Mouse (Mus musculus) forebrain, postnatal 0 days (tissue): ENCODE measurements at regions not wholly inside any gene's neighbourhood (a gene's known extent, or its start where the extent isn't known, plus 50 kb on each side); places are given as distances from the start of the nearest gene placed in this dataset.

ENCODE experiments used
- ATAC-seq: fragments of 200-750 bp; cut with Nextera tagmentation; 2 replicates; pipeline ENCODE4 v1.8.0; 2017; ENCODE audit warnings: mild to moderate bottlenecking, moderate library complexity
- DNase-seq: peaks from one replicate; pipeline ENCODE4 v3.0.0-alpha.2; 2015
- H3K27ac ChIP-seq: fragments of 300-500 bp; sonication (generic); 2 replicates; pipeline ENCODE4 v1.5.1; 2014; ENCODE audit warnings: low read depth, mild to moderate bottlenecking, antibody characterized with exemption, low read length, moderate library complexity, mixed read lengths
- H3K27me3 ChIP-seq: fragments of 300-500 bp; sonication (generic); 2 replicates; pipeline ENCODE4 v1.6.1; 2014; ENCODE audit warnings: mild to moderate bottlenecking, low read length, mixed read lengths; ENCODE audit not compliant: insufficient read depth
- H3K36me3 ChIP-seq: fragments of 300-500 bp; sonication (generic); 2 replicates; pipeline ENCODE4 v1.6.1; 2014; ENCODE audit warnings: mild to moderate bottlenecking, moderate library complexity; ENCODE audit not compliant: insufficient read depth
- H3K4me1 ChIP-seq: fragments of 300-500 bp; sonication (generic); 2 replicates; pipeline ENCODE4 v1.6.1; 2014; ENCODE audit warnings: antibody characterized with exemption; ENCODE audit not compliant: insufficient read depth
- H3K4me2 ChIP-seq: fragments of 300-500 bp; sonication (generic); 2 replicates; pipeline ENCODE4 v1.6.1; 2014; ENCODE audit warnings: low read depth, mild to moderate bottlenecking, moderate library complexity
- H3K4me3 ChIP-seq: fragments of 300-500 bp; sonication (generic); 2 replicates; pipeline ENCODE4 v1.5.1; 2014; ENCODE audit warnings: low read depth, low read length, mixed read lengths
- H3K9ac ChIP-seq: fragments of 300-500 bp; sonication (generic); 2 replicates; pipeline ENCODE4 v1.6.1; 2014; ENCODE audit warnings: mild to moderate bottlenecking
- H3K9me3 ChIP-seq: fragments of 300-500 bp; sonication (generic); 2 replicates; pipeline ENCODE4 v1.6.1; 2016; ENCODE audit warnings: low read length
- CTCF ChIP-seq: sonication (generic); IDR thresholded peaks from 2 replicates; pipeline ENCODE4 v1.5.1; 2016; ENCODE audit warnings: antibody characterized with exemption, control low read depth, low read depth
- WGBS: fragments of 180-500 bp; shearing (Covaris S2); extraction: QIAGEN DNeasy Blood & Tissue Kit; methylation state at CpG from one replicate; pipeline ENCODE4 v1.1.7; 2014; 5-methylcytosine and 5-hydroxymethylcytosine counted together

GRCm38 (mm10) chr7:130050120-130050519, 458.5 kb downstream of the Wdr11 start:
- no peaks in the 10 kb centered on the region for H3K4me1 ChIP-seq
- DNase-seq, result no peak
- no peak overlapping the region for H3K4me3 ChIP-seq
- TF ChIP-seq CTCF, result no peak
- no peak overlapping the region for H3K4me2 ChIP-seq
- no peak overlapping the region for H3K9ac ChIP-seq
- no peaks in the 10 kb centered on the region for H3K9me3 ChIP-seq
- no peaks in the 10 kb centered on the region for H3K27me3 ChIP-seq
- H3K27ac ChIP-seq, result no peak overlapping the region
- 32% methylated on average over 2 of the region's 2 CpGs for WGBS
- no peak for ATAC-seq
- H3K36me3 ChIP-seq, result no peaks in the 10 kb centered on the region

- DNase-seq, result no peak
- Histone ChIP-seq H3K4me2 (no peak overlapping the region), H3K9me3 (no peaks in the 10 kb centered on the region), H3K36me3 (no peaks in the 10 kb centered on the region), H3K4me1 (no peaks in the 10 kb centered on the region), H3K9ac (no peak overlapping the region), H3K4me3 (no peak overlapping the region), H3K27me3 (no peaks in the 10 kb centered on the region), H3K27ac (no peak overlapping the region)
- 90% methylated on average over 5 of the region's 5 CpGs for WGBS
- TF ChIP-seq CTCF, result no peak
- ATAC-seq, result no peak
Measured at GRCm38 (mm10) chr7:130052376-130052775, 460.7 kb downstream of the Wdr11 start.

GRCm38 (mm10) chr7:130057708-130058107, 462.5 kb downstream of the Ate1 start:
- no peak overlapping the region for H3K27ac ChIP-seq
- no peak overlapping the region for H3K4me2 ChIP-seq
- TF ChIP-seq CTCF, result no peak
- no peaks in the 10 kb centered on the region for H3K9me3 ChIP-seq
- H3K9ac ChIP-seq, result no peak overlapping the region
- no peaks in the 10 kb centered on the region for H3K27me3 ChIP-seq
- DNase-seq, result no peak
- H3K4me3 ChIP-seq, result no peak overlapping the region
- peaks cover 6% of the 10 kb centered on the region; the same call in 1 of the 2 replicates for H3K4me1 ChIP-seq
- ATAC-seq, result no peak
- 89% methylated on average over 6 of the region's 6 CpGs for WGBS
- H3K36me3 ChIP-seq, result no peaks in the 10 kb centered on the region

GRCm38 (mm10) chr7:130058267-130058666, 461.9 kb downstream of the Ate1 start:
- no peak overlapping the region for H3K4me3 ChIP-seq
- H3K9me3 ChIP-seq, result no peaks in the 10 kb centered on the region
- H3K27ac ChIP-seq, result no peak overlapping the region
- no peak for DNase-seq
- H3K4me1 ChIP-seq, result peaks cover 6% of the 10 kb centered on the region; the same call in 1 of the 2 replicates
- ATAC-seq, result no peak
- H3K9ac ChIP-seq, result no peak overlapping the region
- TF ChIP-seq CTCF, result no peak
- no peak overlapping the region for H3K4me2 ChIP-seq
- no peaks in the 10 kb centered on the region for H3K27me3 ChIP-seq
- no peaks in the 10 kb centered on the region for H3K36me3 ChIP-seq
- WGBS, result 74% methylated on average over 12 of the region's 12 CpGs

GRCm38 (mm10) chr7:130059684-130060607, 460.2 kb downstream of the Ate1 start:
- H3K27me3 ChIP-seq, result no peaks in the 10 kb centered on the region
- 52% methylated on average over 15 of the region's 15 CpGs for WGBS
- peaks cover 6% of the 10 kb centered on the region; the same call in 1 of the 2 replicates for H3K4me1 ChIP-seq
- H3K36me3 ChIP-seq, result no peaks in the 10 kb centered on the region
- no peak overlapping the region for H3K4me2 ChIP-seq
- no peak overlapping the region for H3K27ac ChIP-seq
- TF ChIP-seq CTCF, result no peak
- ATAC-seq (no peak), DNase-seq (no peak)
- H3K4me3 ChIP-seq, result no peak overlapping the region
- H3K9ac ChIP-seq, result no peak overlapping the region
- no peaks in the 10 kb centered on the region for H3K9me3 ChIP-seq

GRCm38 (mm10) chr7:130064500-130064899, 455.7 kb downstream of the Ate1 start:
- TF ChIP-seq CTCF, result no peak
- ATAC-seq (no peak), DNase-seq (no peak)
- no peaks in the 10 kb centered on the region for H3K9me3 ChIP-seq
- H3K4me2 ChIP-seq, result no peak overlapping the region
- peaks cover 6% of the 10 kb centered on the region; the same call in 1 of the 2 replicates for H3K4me1 ChIP-seq
- H3K9ac ChIP-seq, result no peak overlapping the region
- H3K4me3 ChIP-seq, result no peak overlapping the region
- no peaks in the 10 kb centered on the region for H3K36me3 ChIP-seq
- H3K27me3 ChIP-seq, result no peaks in the 10 kb centered on the region
- WGBS, result 71% methylated on average over 7 of the region's 7 CpGs
- no peak overlapping the region for H3K27ac ChIP-seq

- H3K27me3 ChIP-seq, result 0 out of 2 replicates have a peak, but pooled peaks cover 3% of the 10 kb centered on the region
- H3K4me2 ChIP-seq, result no peak overlapping the region
- no peaks in the 10 kb centered on the region for H3K9me3 ChIP-seq
- no peak overlapping the region for H3K27ac ChIP-seq
- ATAC-seq (no peak), DNase-seq (no peak)
- peaks cover under 1% of the 10 kb centered on the region for H3K4me1 ChIP-seq
- 76% methylated on average over 3 of the region's 3 CpGs for WGBS
- TF ChIP-seq CTCF, result no peak
- H3K36me3 ChIP-seq, result no peaks in the 10 kb centered on the region
- H3K4me3 ChIP-seq, result no peak overlapping the region
- no peak overlapping the region for H3K9ac ChIP-seq
Measured at GRCm38 (mm10) chr7:130068316-130068715, 451.9 kb downstream of the Ate1 start.
